Mouse (Mus musculus): ENCODE measurements around the gene Snx1.

DNA sequence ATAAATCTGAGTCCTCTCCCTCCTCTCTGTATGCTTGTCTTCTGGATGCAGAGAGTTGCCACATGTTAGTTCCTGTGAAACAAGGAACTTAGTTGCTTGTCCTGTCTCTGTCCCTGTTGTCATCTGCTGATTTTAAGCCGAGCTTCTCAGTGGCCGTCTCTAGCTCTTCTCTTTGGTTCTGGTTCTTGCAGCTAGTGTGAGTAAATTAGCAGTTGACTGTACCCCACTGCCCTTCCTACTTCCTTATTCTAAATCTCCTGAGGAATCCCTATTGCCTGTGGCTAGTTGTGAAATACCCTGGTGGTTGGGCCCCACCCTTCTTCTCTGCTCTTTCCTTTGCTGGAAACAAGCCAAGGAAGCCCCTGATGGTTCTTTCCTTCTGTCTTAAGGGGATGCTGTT, 5.1 kb upstream of the Snx1 start:
- TF ChIP-seq POLR2A (IDR thresholded peaks at IDR 0.05; ENCODE audit: control insufficient read depth, low read depth, low read length): no peak
- TF ChIP-seq CTCF (IDR thresholded peaks at IDR 0.05; ENCODE audit: control insufficient read depth, insufficient read depth, insufficient replicate concordance, low read depth, low read length): no peak

Measured in testis, adult 2 months (tissue).